ENCODE assay signal across 8 mouse cellular contexts in the genomic region with DNA sequence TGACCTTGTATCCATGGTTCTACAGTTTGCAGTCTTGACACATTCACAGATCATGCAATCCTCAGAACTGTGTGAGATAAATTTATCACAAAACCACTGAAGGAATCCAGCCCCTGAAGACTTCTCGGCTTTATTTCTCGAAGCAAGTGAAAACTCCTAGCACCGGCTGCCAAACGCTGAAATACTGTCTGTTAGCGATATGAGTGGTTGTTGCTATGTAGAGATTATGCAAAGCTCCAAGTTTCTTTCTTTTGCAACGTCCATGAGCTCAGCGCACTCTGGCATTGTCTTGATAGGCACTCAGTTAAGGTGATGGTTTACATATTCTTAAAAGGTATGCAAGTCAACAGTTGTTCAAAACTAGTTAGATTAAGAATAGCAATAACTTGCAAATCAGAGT. TPM values are rescaled to one million over a fixed set of nuclear protein-coding genes. Genes with fewer than 3 reads are reported as not detected.
DNase-seq lines count a peak whose midpoint lies in the region; ATAC-seq lines count a peak whose summit lies in the region.

No protein-coding gene starts in this region.

- H3K36me3 ChIP-seq in hindbrain, embryonic 16.5 days (ENCODE audit: control insufficient read depth, insufficient read depth, low read length), result no peaks in the 10 kb centered on the region

- peak; percentile 36 to 71 for DNase-seq in frontal cortex, postnatal 36 days (ENCODE audit: low spot score in 2 of 2)
- DNase-seq in frontal cortex, postnatal 14 days (ENCODE audit: low spot score in 2 of 2), result no peak
- DNase-seq in A20 (ENCODE audit: low read depth, low spot score), result peak; percentile 85
- no peak for DNase-seq in urinary bladder, postnatal 36 days (ENCODE audit: low spot score in 2 of 2)
- no peak for DNase-seq in spleen, adult 18-20 months
- DNase-seq in gastrocnemius, postnatal 25 days, result no peak

- H3K9ac ChIP-seq in hindbrain, embryonic 16.5 days (ENCODE audit: low read depth, low read length), result peak overlapping the region; percentile 17; the same call in 1 of the 2 replicates

- H3K27me3 ChIP-seq in hindbrain, embryonic 16.5 days (replicated peaks; ENCODE audit: control insufficient read depth, insufficient read depth, low read length), result no peaks in the 10 kb centered on the region

- ATAC-seq in hindbrain, embryonic 16.5 days, result no peak
- peak; percentile 72 for ATAC-seq in megakaryocyte-erythroid progenitor cell, adult 5-6 weeks (replicated peaks; ENCODE audit: low FRiP score, low TSS enrichment, poor library complexity, severe bottlenecking)

- H3K27ac ChIP-seq in hindbrain, embryonic 16.5 days (ENCODE audit: low read depth, low read length), result peak overlapping the region; percentile 99

- H3K4me3 ChIP-seq in hindbrain, embryonic 16.5 days (ENCODE audit: low read length), result no peak overlapping the region

- WGBS in hindbrain, embryonic 16.5 days, result 66% methylated on average over 7 of the region's 7 CpGs

- H3K4me1 ChIP-seq in hindbrain, embryonic 16.5 days (ENCODE audit: control insufficient read depth, insufficient read depth, low read depth, low read length), result peaks cover 7% of the 10 kb centered on the region

- no peaks in the 10 kb centered on the region for H3K9me3 ChIP-seq in hindbrain, embryonic 16.5 days (ENCODE audit: control insufficient read depth, low read length)

- H3K4me2 ChIP-seq in hindbrain, embryonic 16.5 days (ENCODE audit: low read length), result peak overlapping the region; percentile 70

RNA-seq across cellular contexts. Expression of a gene that starts 13.3 kb away (rescaled TPM):
- 2,854 and 3,176 TPM in 2 replicates for polyA plus RNA-seq in hindbrain, embryonic 16.5 days (2015; fragmentation: Nextera tagmentation; extraction: Ambion mirVana)
- 102 and 137 TPM in 2 replicates for total RNA-seq in megakaryocyte-erythroid progenitor cell, adult 5-6 weeks (2014; fragmentation: Nextera tagmentation)
- 509 and 519 TPM in 2 replicates for total RNA-seq in megakaryocyte-erythroid progenitor cell, adult 5-6 weeks (2017)
- total RNA-seq in gastrocnemius, postnatal 25 days (2021), result 100 to 1,000 TPM; 351 to 515 TPM

RNA-seq across cellular contexts. Expression of a gene that starts 26.4 kb away (rescaled TPM):
- 11.9 and 13.6 TPM in 2 replicates for polyA plus RNA-seq in hindbrain, embryonic 16.5 days (2015; fragmentation: Nextera tagmentation; extraction: Ambion mirVana)
- 10.4 and 14.9 TPM in 2 replicates for total RNA-seq in megakaryocyte-erythroid progenitor cell, adult 5-6 weeks (2014; fragmentation: Nextera tagmentation)
- total RNA-seq in megakaryocyte-erythroid progenitor cell, adult 5-6 weeks (2017), result 34.5 and 36.1 TPM in 2 replicates
- 1 to 10 TPM; 5.7 to 6.5 TPM for total RNA-seq in gastrocnemius, postnatal 25 days (2021)

Comparison
In these comparisons a context has a peak if more than half of its experiments do, and no peak if none do; other contexts are left out.
1. DNase-seq: peak in frontal cortex, postnatal 36 days (2 of 2) and A20 (single experiment); none in frontal cortex, postnatal 14 days (0 of 2), urinary bladder, postnatal 36 days (0 of 2), spleen, adult 18-20 months (0 of 2) and gastrocnemius, postnatal 25 days (single experiment).